Mouse (Mus musculus): ENCODE data around the gene Tex45. TPM values are rescaled to one million over a fixed set of nuclear protein-coding genes. Genes with fewer than 3 reads are reported as not detected.
A peak's percentile ranks its signal among the peaks of the same experiment; 100 is the strongest.

Gene Tex45
- polyA plus RNA-seq, 2 experiments = 0.10 TPM; not detected in 1

DNA sequence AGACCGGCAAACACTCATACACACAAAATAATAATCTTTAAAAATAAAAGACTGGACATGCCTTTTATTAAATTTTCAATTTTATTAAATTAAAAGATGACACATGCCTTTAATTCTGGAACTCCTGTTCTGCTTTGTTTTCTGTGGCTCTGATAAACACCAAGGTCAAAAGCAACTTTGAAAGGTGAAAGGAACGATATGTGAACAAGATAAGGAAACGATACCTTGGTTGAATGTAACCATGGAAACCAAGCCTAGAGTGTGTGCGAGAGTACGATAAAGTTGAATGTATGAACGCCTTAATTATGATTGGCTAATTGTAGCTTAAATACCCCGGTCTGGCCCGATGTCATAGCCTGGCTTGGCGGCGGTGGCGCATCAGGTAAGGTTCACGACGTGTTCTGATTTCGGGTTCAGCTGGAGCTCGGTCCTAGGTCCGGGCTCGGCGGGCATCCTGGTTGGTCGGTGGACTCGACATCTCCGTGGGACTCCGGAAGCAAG is 11.6 kb downstream of the Tex45 start:
- ATAC-seq (ENCODE audit: insufficient read depth) (no peak), DNase-seq (ENCODE audit: low read depth in 3 of 3, low spot score in 3 of 3) (peak in 1 of 3 experiments; percentile 67)
- Histone ChIP-seq H3K9me3 (ENCODE audit: control insufficient read depth, low read length) (no peaks in the 10 kb centered on the region), H3K27ac (no peak overlapping the region), H3K4me1 (replicated peaks; ENCODE audit: control insufficient read depth in 2 of 2, insufficient read depth in 2 of 2, low read length in 1 of 2) (peaks cover 0 to 5% of the 10 kb centered on the region in 2 experiments; a peak in 1 of 4 replicates), H3K9ac (replicated peaks) (no peak overlapping the region), H3K4me2 (ENCODE audit: low read depth) (no peak overlapping the region), H3K4me3 (ENCODE audit: insufficient read depth in 1 of 2, low read depth in 2 of 2, low read length in 2 of 2) (no peak overlapping the region), H3K27me3 (ENCODE audit: control insufficient read depth, insufficient read depth, low read length) (no peaks in the 10 kb centered on the region; the same call in 1 of the 2 replicates), H3K36me3 (replicated peaks; ENCODE audit: control insufficient read depth, insufficient read depth, low read depth) (no peaks in the 10 kb centered on the region)
- WGBS (ENCODE audit: insufficient replicate concordance) = 71% methylated on average over 22 of the region's 22 CpGs
- TF ChIP-seq EP300 (IDR thresholded peaks at IDR 0.05; ENCODE audit: low read depth) (no peak), CTCF (IDR thresholded peaks at IDR 0.05; ENCODE audit: low read depth) (no peak)

DNA sequence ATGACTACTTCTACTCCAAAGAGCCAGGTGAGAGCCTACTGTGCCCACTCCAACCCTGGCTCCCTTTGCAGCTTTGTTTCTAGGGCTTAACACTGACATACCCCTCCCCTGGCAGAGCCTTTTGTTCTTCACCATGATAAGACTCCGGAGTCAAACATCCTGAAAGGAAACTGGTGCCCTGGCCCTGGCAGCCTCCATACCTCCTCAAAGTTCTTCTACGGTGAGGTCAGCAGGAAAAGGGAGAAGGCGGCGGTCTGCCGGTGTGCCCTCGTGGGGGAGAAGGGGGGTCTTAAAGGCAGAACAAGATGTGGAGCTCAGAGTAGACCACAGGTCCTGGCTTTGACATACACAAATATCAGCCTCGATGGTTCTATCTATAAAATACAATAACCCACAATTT is 12.9 kb downstream of the Tex45 start:
- no peak for ATAC-seq (ENCODE audit: insufficient read depth)
- DNase-seq (ENCODE audit: low read depth in 3 of 3, low spot score in 3 of 3) = no peak
- H3K4me1 ChIP-seq (replicated peaks; ENCODE audit: control insufficient read depth in 2 of 2, insufficient read depth in 2 of 2, low read length in 1 of 2) = peaks cover 0 to 5% of the 10 kb centered on the region in 2 experiments; a peak in 1 of 4 replicates

DNA sequence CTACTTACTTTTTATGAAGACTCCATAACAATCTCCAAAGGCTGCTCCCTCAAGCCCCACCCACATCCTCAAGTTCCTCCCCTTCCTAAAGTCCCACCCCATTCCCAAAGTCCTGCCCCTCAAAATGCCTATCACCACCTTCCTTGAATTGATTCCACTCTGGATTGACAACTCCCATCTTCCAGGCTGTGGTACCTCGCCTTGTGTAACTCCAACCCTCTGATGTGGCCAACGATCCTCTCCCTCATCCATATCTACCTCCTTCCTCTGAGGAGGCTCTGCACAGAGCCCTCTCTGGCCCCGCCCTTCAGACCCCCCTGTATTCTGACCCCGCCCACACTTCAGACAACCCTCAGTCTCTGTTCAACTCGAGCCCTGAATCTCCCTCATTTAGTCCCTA is 14.5 kb downstream of the Tex45 start:
- H3K4me3 ChIP-seq (ENCODE audit: insufficient read depth in 1 of 2, low read depth in 2 of 2, low read length in 2 of 2) = no peak overlapping the region
- H3K27me3 ChIP-seq (ENCODE audit: control insufficient read depth, insufficient read depth, low read length) = no peaks in the 10 kb centered on the region; the same call in 1 of the 2 replicates
- WGBS (ENCODE audit: insufficient replicate concordance) = 18% methylated on average over 5 of the region's 5 CpGs
- H3K4me2 ChIP-seq (ENCODE audit: low read depth) = no peak overlapping the region
- DNase-seq (ENCODE audit: low read depth in 3 of 3, low spot score in 3 of 3) = no peak
- H3K36me3 ChIP-seq (replicated peaks; ENCODE audit: control insufficient read depth, insufficient read depth, low read depth) = no peaks in the 10 kb centered on the region
- ATAC-seq (ENCODE audit: insufficient read depth) = no peak
- no peaks in the 10 kb centered on the region for H3K9me3 ChIP-seq (ENCODE audit: control insufficient read depth, low read length)
- H3K27ac ChIP-seq = no peak overlapping the region
- no peak for TF ChIP-seq CTCF (IDR thresholded peaks at IDR 0.05; ENCODE audit: low read depth)
- TF ChIP-seq EP300 (IDR thresholded peaks at IDR 0.05; ENCODE audit: low read depth) = no peak
- H3K9ac ChIP-seq (replicated peaks) = no peak overlapping the region
- peaks cover 0 to 5% of the 10 kb centered on the region in 2 experiments; a peak in 1 of 4 replicates for H3K4me1 ChIP-seq (replicated peaks; ENCODE audit: control insufficient read depth in 2 of 2, insufficient read depth in 2 of 2, low read length in 1 of 2)

More for the DNA sequence above, 12.9 kb downstream of the Tex45 start:
- TF ChIP-seq EP300 (IDR thresholded peaks at IDR 0.05; ENCODE audit: low read depth) (no peak), CTCF (IDR thresholded peaks at IDR 0.05; ENCODE audit: low read depth) (no peak)
- Histone ChIP-seq H3K4me2 (ENCODE audit: low read depth) (no peak overlapping the region), H3K27ac (no peak overlapping the region), H3K36me3 (replicated peaks; ENCODE audit: control insufficient read depth, insufficient read depth, low read depth) (no peaks in the 10 kb centered on the region), H3K4me3 (ENCODE audit: insufficient read depth in 1 of 2, low read depth in 2 of 2, low read length in 2 of 2) (no peak overlapping the region), H3K9me3 (ENCODE audit: control insufficient read depth, low read length) (no peaks in the 10 kb centered on the region), H3K27me3 (ENCODE audit: control insufficient read depth, insufficient read depth, low read length) (no peaks in the 10 kb centered on the region; the same call in 1 of the 2 replicates), H3K9ac (replicated peaks) (no peak overlapping the region)
- 20% methylated on average over 7 of the region's 7 CpGs for WGBS (ENCODE audit: insufficient replicate concordance)

DNA sequence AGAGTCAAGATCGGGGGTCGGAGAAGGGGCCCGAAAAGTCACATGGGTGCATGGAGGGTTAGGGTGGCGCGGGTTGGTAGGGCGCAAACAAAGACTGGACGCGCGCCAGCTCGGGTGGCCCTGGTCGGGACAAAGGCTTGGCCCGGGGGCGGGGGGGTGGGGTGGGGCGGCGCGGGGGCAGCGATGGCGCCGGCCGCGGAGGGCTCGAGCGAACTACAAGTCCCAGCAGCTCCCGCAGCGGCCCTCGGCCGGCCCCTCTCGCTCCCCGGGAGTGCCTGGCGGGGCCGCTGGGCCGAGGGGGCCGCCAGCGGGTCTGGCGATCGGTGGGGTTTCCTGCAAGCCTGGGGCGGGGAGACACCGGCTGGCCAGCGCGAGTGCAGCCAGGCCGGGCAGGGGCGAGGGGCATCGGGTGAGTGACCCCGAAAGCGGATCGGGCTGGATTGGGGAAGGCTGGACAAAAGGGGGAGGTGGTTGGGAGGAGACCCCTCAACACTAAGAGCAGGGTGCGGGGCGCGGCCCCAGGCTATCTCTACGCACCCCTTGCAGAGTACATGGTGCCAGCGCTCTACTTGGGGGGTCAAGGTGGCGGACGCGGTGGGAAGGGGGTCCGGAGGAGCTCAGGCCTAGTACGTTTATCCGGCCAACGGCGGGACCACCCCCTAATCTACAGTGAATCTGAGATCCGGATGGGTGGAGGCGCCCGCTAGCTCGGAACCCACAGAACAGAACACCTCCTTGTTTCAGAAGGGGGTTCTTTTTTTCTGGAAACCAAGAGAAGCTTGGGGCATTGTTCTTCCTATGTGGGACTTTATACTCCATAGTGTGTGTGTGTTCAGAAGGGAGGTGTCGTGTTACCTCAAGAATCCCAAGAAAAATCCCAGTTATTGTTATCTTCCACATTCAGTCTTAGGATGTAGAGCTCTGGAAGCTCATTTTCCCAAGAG is 22.5 kb downstream of the Tex45 start, which contains the start of gene Zfp358:
TSS of gene Zfp358 (plus strand) at position 238 of the 944 bp plus-strand sequence.
- Histone ChIP-seq H3K36me3 (replicated peaks; ENCODE audit: control insufficient read depth, insufficient read depth, low read depth) (no peaks in the 10 kb centered on the region), H3K9ac (replicated peaks) (peak within 1 kb of the TSS; percentile 70), H3K4me3 (ENCODE audit: insufficient read depth in 1 of 2, low read depth in 2 of 2, low read length in 2 of 2) (peak within 1 kb of the TSS; percentile 71 to 73), H3K27ac (no peak within 1 kb of the TSS), H3K4me1 (replicated peaks; ENCODE audit: control insufficient read depth in 2 of 2, insufficient read depth in 2 of 2, low read length in 1 of 2) (peaks cover 0 to 15% of the 10 kb centered on the region in 2 experiments; a peak in 3 of 4 replicates), H3K4me2 (ENCODE audit: low read depth) (peak within 1 kb of the TSS; percentile 75), H3K27me3 (ENCODE audit: control insufficient read depth, insufficient read depth, low read length) (no peaks in the 10 kb centered on the region), H3K9me3 (ENCODE audit: control insufficient read depth, low read length) (no peaks in the 10 kb centered on the region)
- WGBS (ENCODE audit: insufficient replicate concordance) = 1% methylated on average over 61 of the region's 64 CpGs
- no peak for DNase-seq (ENCODE audit: low read depth in 3 of 3, low spot score in 3 of 3)
- no peak for TF ChIP-seq CTCF (IDR thresholded peaks at IDR 0.05; ENCODE audit: low read depth)
- TF ChIP-seq EP300 (IDR thresholded peaks at IDR 0.05; ENCODE audit: low read depth) = no peak
- peak; percentile 73 for ATAC-seq (ENCODE audit: insufficient read depth)

DNA sequence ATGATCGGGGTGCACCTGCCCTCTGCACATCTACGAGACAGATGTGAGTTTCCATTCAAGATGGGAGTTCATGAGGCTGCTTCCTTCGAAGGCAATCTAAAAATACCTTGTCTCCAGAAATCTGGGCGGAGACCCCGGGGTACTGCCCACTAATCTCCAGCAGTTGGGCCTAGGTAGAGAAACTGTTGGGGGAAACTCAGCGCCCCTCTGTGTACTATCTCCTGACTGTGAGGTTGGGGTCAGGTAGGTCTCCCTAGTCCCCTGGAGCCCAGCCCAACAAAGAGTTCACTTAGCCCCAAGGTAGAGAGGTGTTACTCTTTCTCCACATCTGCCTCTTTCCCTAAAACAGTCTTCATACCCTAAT is 23.2 kb downstream of the Tex45 start:
- ATAC-seq (ENCODE audit: insufficient read depth) = no peak
- TF ChIP-seq CTCF (IDR thresholded peaks at IDR 0.05; ENCODE audit: low read depth) (no peak), EP300 (IDR thresholded peaks at IDR 0.05; ENCODE audit: low read depth) (no peak)
- Histone ChIP-seq H3K4me2 (ENCODE audit: low read depth) (peak overlapping the region; percentile 75), H3K36me3 (replicated peaks; ENCODE audit: control insufficient read depth, insufficient read depth, low read depth) (no peaks in the 10 kb centered on the region), H3K27me3 (ENCODE audit: control insufficient read depth, insufficient read depth, low read length) (no peaks in the 10 kb centered on the region), H3K9me3 (ENCODE audit: control insufficient read depth, low read length) (no peaks in the 10 kb centered on the region), H3K4me3 (ENCODE audit: insufficient read depth in 1 of 2, low read depth in 2 of 2, low read length in 2 of 2) (peak overlapping the region; percentile 71 to 73), H3K4me1 (replicated peaks; ENCODE audit: control insufficient read depth in 2 of 2, insufficient read depth in 2 of 2, low read length in 1 of 2) (peaks cover 0 to 15% of the 10 kb centered on the region in 2 experiments; a peak in 3 of 4 replicates), H3K27ac (no peak overlapping the region), H3K9ac (replicated peaks) (no peak overlapping the region; the same call in 1 of the 2 replicates)
- no peak for DNase-seq (ENCODE audit: low read depth in 3 of 3, low spot score in 3 of 3)
- 16% methylated on average over 6 of the region's 6 CpGs for WGBS (ENCODE audit: insufficient replicate concordance)

Data from liver, embryonic 14.5 days (tissue).